Mouse (Mus musculus) forebrain, embryonic 15.5 days (tissue): ENCODE data around the gene Ccdc9b. TPM values are rescaled to one million over a fixed set of nuclear protein-coding genes. Genes with fewer than 3 reads are reported as not detected.
A peak's percentile ranks its signal among the peaks of the same experiment; 100 is the strongest.

ENCODE experiments used
- ATAC-seq: fragments of 200-750 bp; cut with Nextera tagmentation; replicated peaks from 2 replicates; pipeline ENCODE4 v1.8.0; 2017; ENCODE audit warnings: mild to moderate bottlenecking, moderate TSS enrichment, moderate library complexity
- H3K27ac ChIP-seq: fragments of 300-500 bp; sonication (generic); replicated peaks from 2 replicates; pipeline ENCODE4 v1.5.1; 2015; ENCODE audit warnings: mild to moderate bottlenecking, inconsistent platforms
- H3K27me3 ChIP-seq: fragments of 300-500 bp; sonication (generic); 2 replicates; pipeline ENCODE4 v1.6.1; 2015; ENCODE audit warnings: inconsistent platforms
- H3K36me3 ChIP-seq: fragments of 300-500 bp; sonication (generic); 2 replicates; pipeline ENCODE4 v1.6.1; 2015; ENCODE audit warnings: mild to moderate bottlenecking, inconsistent platforms
- H3K4me1 ChIP-seq: fragments of 300-500 bp; sonication (generic); 2 replicates; pipeline ENCODE4 v1.6.1; 2015; ENCODE audit warnings: inconsistent platforms
- H3K4me2 ChIP-seq: fragments of 300-500 bp; sonication (generic); replicated peaks from 2 replicates; pipeline ENCODE4 v1.6.1; 2015; ENCODE audit warnings: mild to moderate bottlenecking, inconsistent platforms
- H3K4me3 ChIP-seq: fragments of 300-500 bp; sonication (generic); 2 replicates; pipeline ENCODE4 v1.5.1; 2015; ENCODE audit warnings: mild to moderate bottlenecking, inconsistent platforms
- H3K9ac ChIP-seq: fragments of 300-500 bp; sonication (generic); replicated peaks from 2 replicates; pipeline ENCODE4 v1.6.1; 2015; ENCODE audit warnings: mild to moderate bottlenecking, inconsistent platforms
- H3K9me3 ChIP-seq: fragments of 300-500 bp; sonication (generic); 2 replicates; pipeline ENCODE4 v1.6.1; 2016; ENCODE audit warnings: inconsistent platforms
- WGBS: fragments of 180-500 bp; shearing (Covaris S2); methylation state at CpG from one replicate; pipeline ENCODE4 v1.1.7; 2015; ENCODE audit warnings: mixed read lengths; 5-methylcytosine and 5-hydroxymethylcytosine counted together
- polyA plus RNA-seq: library from polyadenylated mRNA; unstranded; fragments of >200 nt; fragmentation: Nextera tagmentation; extraction: Ambion mirVana; gene quantifications from 2 replicates; pipeline ENCODE4 v1.2.1, GENCODE M21; 2015

The Ccdc9b gene
- polyA plus RNA-seq, 1 experiment from 2014 or later: 1.3 TPM

DNA sequence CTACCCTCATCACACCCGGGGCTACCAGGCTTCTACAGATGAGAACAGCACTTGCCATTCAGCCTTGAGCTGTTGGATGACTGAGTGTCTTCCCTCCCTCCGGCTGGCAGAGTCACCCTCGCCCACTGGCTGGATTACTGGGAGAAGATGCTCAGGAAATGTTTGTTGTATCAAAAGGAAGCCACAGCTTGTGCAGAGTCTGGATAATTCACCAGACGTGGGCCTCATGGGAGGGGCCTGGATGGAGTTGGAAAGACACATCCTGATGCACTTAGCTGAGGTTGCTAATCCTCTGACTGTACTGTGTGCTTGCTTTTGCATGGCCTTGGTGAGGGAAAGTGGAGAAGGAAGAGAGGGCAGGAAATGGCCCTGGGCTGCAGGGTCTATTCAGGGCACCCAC, 6.4 kb downstream of the Ccdc9b start:
- H3K4me2 ChIP-seq: no peak overlapping the region
- H3K9ac ChIP-seq: no peak overlapping the region
- H3K27ac ChIP-seq: no peak overlapping the region
- H3K4me1 ChIP-seq: peaks cover 19% of the 10 kb centered on the region
- no peaks in the 10 kb centered on the region for H3K27me3 ChIP-seq
- no peaks in the 10 kb centered on the region for H3K36me3 ChIP-seq
- WGBS: 83% methylated on average over 4 of the region's 4 CpGs
- ATAC-seq: no peak
- H3K9me3 ChIP-seq: no peaks in the 10 kb centered on the region
- H3K4me3 ChIP-seq: no peak overlapping the region

DNA sequence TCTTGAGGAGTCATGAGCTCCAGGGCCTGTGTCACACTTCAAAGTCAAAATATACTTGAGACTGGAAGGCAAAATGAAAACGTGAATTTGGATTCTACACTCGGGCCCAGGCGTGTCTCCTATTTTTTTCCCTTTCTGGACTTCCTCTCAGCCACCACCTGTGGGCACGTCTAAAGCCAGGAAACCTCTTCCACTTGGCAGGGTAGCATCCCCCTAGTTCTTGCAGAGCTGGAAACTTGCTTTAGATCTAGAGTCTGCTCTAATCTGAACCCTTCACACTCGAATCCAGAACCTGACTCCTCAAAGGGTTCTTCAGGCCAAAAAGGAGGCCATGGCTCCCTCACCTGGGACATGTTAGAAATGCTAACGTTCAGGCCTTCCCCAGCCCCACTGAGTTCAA, 7.1 kb downstream of the Ccdc9b start:
- H3K9ac ChIP-seq: no peak overlapping the region
- no peak overlapping the region for H3K4me3 ChIP-seq
- WGBS: 90% methylated on average over 6 of the region's 6 CpGs
- no peak overlapping the region for H3K27ac ChIP-seq
- no peaks in the 10 kb centered on the region for H3K9me3 ChIP-seq
- ATAC-seq: no peak
- H3K36me3 ChIP-seq: no peaks in the 10 kb centered on the region
- H3K4me2 ChIP-seq: no peak overlapping the region
- no peaks in the 10 kb centered on the region for H3K27me3 ChIP-seq
- H3K4me1 ChIP-seq: peaks cover 14% of the 10 kb centered on the region

DNA sequence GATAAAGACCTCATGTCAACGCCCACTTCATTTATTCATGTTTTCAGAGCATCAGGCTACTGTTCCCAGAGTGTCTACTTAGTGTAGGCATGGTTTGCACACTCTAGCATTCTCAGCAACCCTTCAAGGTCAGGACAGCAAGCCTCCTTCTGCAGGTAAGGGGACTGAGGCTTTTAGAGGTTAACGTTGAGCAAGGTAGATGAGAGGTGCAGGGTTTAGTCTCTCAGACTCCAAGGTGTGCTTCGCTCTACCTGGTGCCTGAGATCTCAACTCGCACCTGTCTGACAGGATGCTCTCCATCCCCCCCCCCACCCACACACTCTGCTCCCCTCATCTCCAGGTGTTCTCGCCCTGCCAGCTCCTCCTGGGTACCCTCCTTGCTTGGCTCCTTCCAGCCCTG, 8.3 kb downstream of the Ccdc9b start:
- Histone ChIP-seq H3K36me3 (no peaks in the 10 kb centered on the region), H3K27me3 (no peaks in the 10 kb centered on the region), H3K9ac (no peak overlapping the region), H3K9me3 (no peaks in the 10 kb centered on the region), H3K4me2 (no peak overlapping the region), H3K4me1 (peaks cover 17% of the 10 kb centered on the region), H3K27ac (no peak overlapping the region), H3K4me3 (no peak overlapping the region)
- 94% methylated on average over 5 of the region's 5 CpGs for WGBS
- no peak for ATAC-seq

DNA sequence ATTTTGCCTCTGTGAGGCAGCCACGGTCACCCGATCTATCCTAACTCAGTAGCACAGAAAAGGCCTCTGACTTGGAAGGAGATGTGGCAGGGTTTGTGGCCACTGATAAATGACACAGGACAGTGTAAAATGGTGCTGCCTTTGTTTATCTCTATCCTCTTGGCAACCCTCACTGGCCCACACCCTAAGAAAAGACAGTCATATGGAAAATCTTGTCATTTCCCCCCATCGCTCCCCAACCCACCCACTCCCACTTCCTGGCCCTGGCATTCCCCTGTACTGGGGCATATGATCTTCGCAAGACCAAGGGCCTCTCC, 9.7 kb downstream of the Ccdc9b start:
- H3K4me1 ChIP-seq: peaks cover 30% of the 10 kb centered on the region
- H3K27ac ChIP-seq: no peak overlapping the region
- 85% methylated on average over 4 of the region's 4 CpGs for WGBS
- H3K9ac ChIP-seq: no peak overlapping the region
- ATAC-seq: no peak
- H3K9me3 ChIP-seq: no peaks in the 10 kb centered on the region
- H3K27me3 ChIP-seq: no peaks in the 10 kb centered on the region
- H3K36me3 ChIP-seq: no peaks in the 10 kb centered on the region
- H3K4me2 ChIP-seq: no peak overlapping the region
- H3K4me3 ChIP-seq: no peak overlapping the region

DNA sequence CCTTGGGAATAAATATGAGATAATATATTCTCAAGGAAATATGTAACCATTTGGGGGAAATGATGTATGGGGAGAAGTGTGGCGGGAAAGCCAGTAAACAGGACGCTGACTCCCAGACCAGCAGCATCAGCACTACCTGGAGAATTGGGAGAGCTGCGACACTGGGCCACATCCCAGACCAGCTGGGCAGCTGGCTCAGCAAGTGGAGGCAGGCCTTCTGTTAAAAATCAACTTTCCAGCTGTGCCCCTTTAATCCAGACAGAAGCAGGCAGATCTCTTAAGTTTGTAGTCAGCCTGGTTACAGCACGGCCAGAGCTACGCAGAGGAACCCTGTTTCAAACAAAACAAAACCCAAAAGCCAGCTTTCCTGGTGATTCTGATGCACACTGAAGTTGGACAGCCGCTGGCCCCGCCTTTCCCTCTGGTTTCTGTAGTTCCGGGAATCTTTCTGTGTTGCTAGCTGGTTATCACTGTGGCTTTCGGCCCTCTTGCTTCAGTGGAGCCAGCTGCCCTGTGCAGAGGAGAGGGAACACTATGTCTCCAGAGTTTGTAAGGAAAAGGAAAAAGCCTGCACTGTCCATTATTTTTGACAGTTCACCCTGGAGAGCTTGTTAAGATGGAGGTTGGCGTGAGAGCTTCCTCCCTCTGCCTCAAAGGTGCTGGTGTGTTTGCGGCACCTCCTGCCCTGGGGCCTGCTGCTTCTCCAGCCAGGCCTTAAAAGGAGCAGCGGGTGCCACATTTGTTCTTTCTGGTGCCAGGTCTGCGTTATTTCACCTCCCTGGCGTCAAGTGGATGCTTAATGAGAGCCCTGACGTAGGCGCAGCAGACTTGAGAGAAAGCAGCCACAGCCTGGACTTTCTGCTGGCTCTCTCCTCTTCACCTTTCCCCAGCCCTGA, 10.3 kb downstream of the Ccdc9b start:
- no peaks in the 10 kb centered on the region for H3K36me3 ChIP-seq
- no peaks in the 10 kb centered on the region for H3K9me3 ChIP-seq
- no peaks in the 10 kb centered on the region for H3K27me3 ChIP-seq
- no peak overlapping the region for H3K9ac ChIP-seq
- no peak overlapping the region for H3K4me2 ChIP-seq
- no peak overlapping the region for H3K4me3 ChIP-seq
- H3K27ac ChIP-seq: no peak overlapping the region
- peaks cover 36% of the 10 kb centered on the region for H3K4me1 ChIP-seq
- WGBS: 62% methylated on average over 16 of the region's 16 CpGs
- no peak for ATAC-seq

DNA sequence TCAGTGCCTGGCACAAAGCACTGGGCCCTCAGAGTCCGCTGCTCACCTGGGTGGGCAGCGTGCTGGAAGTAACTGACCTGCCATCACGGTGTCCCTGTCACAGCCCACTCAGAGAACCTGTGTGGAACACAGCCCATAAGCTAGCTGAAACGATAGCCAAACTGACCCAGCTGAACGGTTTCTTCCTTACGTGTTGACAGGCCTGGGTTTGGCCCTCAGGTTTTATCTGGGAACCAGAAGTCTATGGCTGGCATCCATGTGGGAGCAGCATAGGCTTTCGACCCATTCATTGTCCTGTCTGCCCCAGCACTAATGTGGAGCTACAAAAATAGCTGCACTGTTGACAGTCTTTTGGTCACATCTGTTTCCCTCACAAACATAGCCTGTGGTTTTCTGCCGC, 12.0 kb downstream of the Ccdc9b start:
- Histone ChIP-seq H3K27ac (no peak overlapping the region), H3K9ac (no peak overlapping the region), H3K27me3 (no peaks in the 10 kb centered on the region), H3K4me2 (no peak overlapping the region), H3K4me3 (no peak overlapping the region), H3K4me1 (peaks cover 43% of the 10 kb centered on the region), H3K36me3 (no peaks in the 10 kb centered on the region), H3K9me3 (no peaks in the 10 kb centered on the region)
- no peak for ATAC-seq
- 76% methylated on average over 8 of the region's 8 CpGs for WGBS

DNA sequence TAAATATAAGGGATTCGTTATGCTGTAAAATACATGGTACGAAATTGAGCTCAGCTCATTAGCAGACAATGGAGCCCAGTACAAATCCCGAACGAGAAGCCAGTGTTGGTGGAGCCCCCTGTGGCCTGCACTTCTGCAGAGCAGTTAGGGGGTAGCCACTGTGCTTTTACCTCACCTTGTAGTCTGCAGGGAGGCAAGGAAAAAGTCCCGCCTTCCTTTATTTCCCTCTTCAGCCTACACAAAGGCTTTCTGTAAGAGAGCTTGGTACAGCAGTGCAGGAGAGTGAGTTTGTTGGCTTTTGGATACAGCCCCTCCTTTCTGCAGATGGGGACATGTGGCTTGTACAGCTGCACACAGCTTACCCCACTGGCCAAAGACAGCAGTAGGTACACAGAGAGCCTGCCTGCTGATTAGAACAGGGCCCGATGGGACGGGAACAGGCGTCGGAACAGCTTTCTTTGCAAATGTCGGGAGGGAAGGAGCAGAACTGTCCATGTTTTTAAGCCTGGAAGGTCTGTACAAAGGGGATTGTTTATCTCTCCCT, 13.0 kb downstream of the Ccdc9b start:
- peaks cover 52% of the 10 kb centered on the region for H3K4me1 ChIP-seq
- no peaks in the 10 kb centered on the region for H3K36me3 ChIP-seq
- no peaks in the 10 kb centered on the region for H3K27me3 ChIP-seq
- no peak overlapping the region for H3K27ac ChIP-seq
- no peak overlapping the region for H3K9ac ChIP-seq
- H3K9me3 ChIP-seq: no peaks in the 10 kb centered on the region
- no peak overlapping the region for H3K4me3 ChIP-seq
- no peak for ATAC-seq
- 14% methylated on average over 10 of the region's 10 CpGs for WGBS
- H3K4me2 ChIP-seq: 0 out of 2 replicates have a peak overlapping the region, but pooled peaks have one; percentile 4

DNA sequence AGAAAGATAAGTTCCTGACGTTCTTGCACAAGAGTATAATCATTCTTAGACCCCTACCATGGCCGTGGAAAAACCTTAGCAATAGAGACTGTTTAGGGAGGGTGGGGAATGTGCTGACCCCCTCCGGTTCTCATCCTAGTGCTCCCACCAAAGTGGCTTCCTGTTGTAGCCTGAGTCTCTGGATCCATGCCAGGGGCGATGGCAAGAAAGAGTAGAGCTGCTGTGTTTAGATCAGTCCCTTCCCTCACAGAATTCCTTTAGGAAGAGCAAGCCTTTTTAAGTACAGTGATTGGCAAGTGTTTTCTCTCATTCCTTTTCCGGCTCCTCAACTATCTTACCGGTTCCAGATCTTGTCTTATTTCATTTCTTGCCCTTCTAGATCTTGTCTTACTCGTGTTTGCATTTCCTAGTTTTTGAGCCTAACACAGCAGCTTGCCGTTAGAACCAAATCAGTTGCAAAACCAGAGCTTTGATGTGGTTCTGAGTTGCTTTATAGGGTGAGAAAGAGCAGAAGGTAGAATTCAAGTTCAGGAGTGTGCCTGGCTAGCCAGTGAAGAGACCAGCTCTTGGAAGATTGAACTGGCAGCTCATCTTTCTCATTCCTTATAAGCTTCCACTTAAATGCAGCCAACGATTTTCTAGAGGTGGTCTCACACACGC, 15.0 kb downstream of the Ccdc9b start:
- no peak for ATAC-seq
- peaks cover 55% of the 10 kb centered on the region for H3K4me1 ChIP-seq
- WGBS: 28% methylated on average over 10 of the region's 10 CpGs

DNA sequence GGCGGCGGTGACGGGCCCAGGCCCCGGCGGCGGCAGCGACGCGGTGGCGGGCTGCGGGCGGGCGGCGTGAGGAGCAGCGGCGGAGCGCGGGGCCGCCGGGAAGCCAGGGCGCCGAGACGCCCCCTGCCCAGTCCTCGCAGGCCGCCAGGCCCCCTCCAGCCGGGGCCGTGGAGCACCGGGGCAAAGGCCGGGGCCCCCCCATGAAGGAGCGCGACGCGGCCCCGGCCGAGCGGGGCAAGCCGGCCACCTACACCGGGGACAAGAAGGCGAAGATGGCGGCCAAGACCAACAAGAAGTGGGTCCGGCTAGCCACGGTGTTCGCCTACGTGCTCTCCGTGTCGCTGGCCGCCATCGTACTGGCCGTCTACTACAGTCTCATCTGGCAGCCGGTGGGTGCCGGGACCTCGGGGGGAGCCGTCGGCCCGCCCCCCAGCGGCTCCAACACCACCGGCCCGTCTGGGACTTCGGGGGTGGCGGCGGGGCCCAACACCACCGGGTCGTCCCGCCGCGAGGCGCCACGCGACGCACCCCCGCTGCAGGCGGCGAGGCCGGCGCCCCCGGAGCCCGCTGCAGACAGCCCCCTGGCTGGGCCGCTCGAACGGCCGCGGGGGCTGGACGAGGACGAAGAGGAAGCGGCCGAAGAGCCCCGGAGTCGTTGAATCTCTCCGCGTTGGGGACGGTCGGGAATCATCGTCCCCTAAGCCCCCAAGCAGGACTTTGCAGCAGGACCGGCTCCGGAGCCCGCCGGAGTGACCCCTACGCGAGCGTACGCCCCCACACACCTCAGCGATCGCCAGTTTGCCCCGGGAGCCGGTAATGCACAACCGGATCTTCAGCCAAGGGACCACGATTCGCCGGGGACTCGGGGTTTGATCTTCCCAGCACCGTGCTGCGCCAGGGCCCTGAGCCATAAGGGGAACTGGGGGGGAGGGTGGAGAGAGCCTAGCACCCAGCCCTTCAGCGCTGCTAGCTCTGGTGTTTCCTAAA, 16.3 kb downstream of the Ccdc9b start:
- peak overlapping the region; percentile 94 for H3K9ac ChIP-seq
- peak overlapping the region; percentile 84 for H3K4me2 ChIP-seq
- peak; percentile 15 for ATAC-seq
- peaks cover 54% of the 10 kb centered on the region for H3K4me1 ChIP-seq
- H3K9me3 ChIP-seq: no peaks in the 10 kb centered on the region
- peak overlapping the region; percentile 54 for H3K27ac ChIP-seq
- peak overlapping the region; percentile 96 for H3K4me3 ChIP-seq
- H3K36me3 ChIP-seq: no peaks in the 10 kb centered on the region
- H3K27me3 ChIP-seq: no peaks in the 10 kb centered on the region
- WGBS: under 1% methylated on average over 96 of the region's 113 CpGs

More for the DNA sequence above, 15.0 kb downstream of the Ccdc9b start:
- Histone ChIP-seq H3K9ac (peak overlapping the region; percentile 94), H3K36me3 (no peaks in the 10 kb centered on the region), H3K4me2 (peak overlapping the region; percentile 84), H3K27ac (no peak overlapping the region), H3K4me3 (peak overlapping the region; percentile 96), H3K9me3 (no peaks in the 10 kb centered on the region), H3K27me3 (no peaks in the 10 kb centered on the region)

DNA sequence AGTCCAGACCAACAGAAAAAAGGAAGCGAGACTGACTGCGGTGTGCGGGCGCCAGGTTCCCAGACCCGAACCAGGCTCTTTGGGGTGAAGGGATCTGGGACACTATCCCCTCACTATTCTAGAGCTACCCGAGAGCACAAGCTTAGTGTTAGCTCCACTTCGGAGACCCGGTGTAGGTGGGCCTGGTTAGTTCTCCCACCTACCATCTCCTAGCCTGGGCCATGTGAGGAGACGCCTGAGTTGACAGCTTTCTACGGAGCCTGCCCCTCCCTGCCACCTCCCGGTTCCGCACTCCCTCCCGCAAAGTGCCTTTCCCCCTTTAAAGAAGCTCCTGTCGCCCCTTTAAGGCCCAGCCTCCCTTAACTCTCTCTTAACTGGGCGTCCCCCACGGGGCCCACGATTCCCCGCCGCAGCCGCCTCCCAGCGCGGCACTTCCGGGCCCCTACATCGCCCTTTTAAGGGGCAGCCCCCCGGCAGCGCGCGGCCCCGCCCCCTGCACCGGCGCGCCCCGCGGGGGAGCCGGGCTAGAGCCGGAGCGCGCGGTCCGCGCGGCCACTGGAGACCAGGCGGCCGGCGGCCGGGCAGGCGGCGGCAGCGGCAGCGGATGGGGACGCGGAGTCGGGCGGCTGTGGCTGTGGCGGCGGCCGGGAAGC, 17.1 kb downstream of the Ccdc9b start, which contains the start of gene Inafm2:
TSS of gene Inafm2 (plus strand) at position 527 of the 653 bp plus-strand sequence.
- H3K9me3 ChIP-seq: no peaks in the 10 kb centered on the region
- H3K9ac ChIP-seq: peak within 1 kb of the TSS; percentile 94
- H3K4me3 ChIP-seq: peak within 1 kb of the TSS; percentile 96
- no peaks in the 10 kb centered on the region for H3K27me3 ChIP-seq
- no peaks in the 10 kb centered on the region for H3K36me3 ChIP-seq
- WGBS: 1% methylated on average over 55 of the region's 57 CpGs
- ATAC-seq: peak; percentile 94
- peak within 1 kb of the TSS; percentile 84 for H3K4me2 ChIP-seq
- H3K27ac ChIP-seq: peak within 1 kb of the TSS; percentile 54
- peaks cover 52% of the 10 kb centered on the region for H3K4me1 ChIP-seq

DNA sequence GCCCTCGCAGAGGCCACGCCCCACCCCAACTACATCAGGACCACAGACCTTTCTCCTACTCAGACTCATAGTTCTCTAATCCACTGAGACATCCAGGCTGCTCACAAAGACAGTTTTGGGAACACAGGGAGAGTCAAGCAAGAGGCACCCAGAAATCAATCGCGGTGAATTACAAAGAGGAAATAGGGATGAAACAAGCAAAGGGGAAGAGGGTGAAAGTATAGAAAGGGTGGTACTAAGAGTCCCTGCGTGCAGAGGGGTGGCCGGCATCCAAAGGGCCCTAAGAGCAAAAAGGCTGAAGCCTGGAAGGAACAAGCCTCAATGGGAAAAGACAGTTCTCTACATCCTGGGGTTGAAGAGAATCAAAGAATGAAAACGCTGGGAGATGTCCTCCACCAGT, 17.8 kb downstream of the Ccdc9b start:
- H3K4me2 ChIP-seq: peak overlapping the region; percentile 84
- WGBS: 6% methylated on average over 7 of the region's 7 CpGs
- H3K27ac ChIP-seq: no peak overlapping the region
- peak overlapping the region; percentile 96; the same call in 1 of the 2 replicates for H3K4me3 ChIP-seq
- H3K4me1 ChIP-seq: peaks cover 45% of the 10 kb centered on the region
- H3K9ac ChIP-seq: peak overlapping the region; percentile 94; the same call in 1 of the 2 replicates
- no peak for ATAC-seq
- no peaks in the 10 kb centered on the region for H3K9me3 ChIP-seq
- no peaks in the 10 kb centered on the region for H3K27me3 ChIP-seq
- H3K36me3 ChIP-seq: no peaks in the 10 kb centered on the region
